Mouse (Mus musculus) gastrocnemius, postnatal 10 days (tissue): ENCODE measurements around the gene Bpnt1. TPM values are rescaled to one million over a fixed set of nuclear protein-coding genes. Genes with fewer than 3 reads are reported as not detected.
"Not testable (repeated sequence)": the region's sequence is repeated elsewhere in the genome, so short reads cannot be mapped to it uniquely, and the experiment has no call there.

ENCODE experiments used
- DNase-seq: peaks from one replicate; pipeline ENCODE4 v3.0.0; 2021; ENCODE audit warnings: mixed read lengths
- long read RNA-seq, 2 experiments: library from polyadenylated mRNA; stranded (forward); transcript quantifications; one replicate each; pipeline ENCODE4 v2.0.0; 2021
- total RNA-seq, 2 experiments: library from RNA; stranded (reverse); gene quantifications; 2 replicates each; pipeline ENCODE4 v1.2.3; 2021

Gene Bpnt1
- 10 to 100 TPM; 21.8 to 22.6 TPM for total RNA-seq
- long read RNA-seq, experiment 1, transcript Bpnt1-201 (9 exons, 2,200 nt) = major isoform, 8 of 19 reads
- long read RNA-seq, experiment 1, transcript Bpnt1-205 (10 exons, 1,226 nt) = minor isoform, 6 of 19 reads
- long read RNA-seq, experiment 1, partial matches to known transcripts = 2 of 19 reads
- long read RNA-seq, experiment 1, other reads (novel, unspliced or antisense) = 3 of 19 reads
- long read RNA-seq, experiment 2, transcript Bpnt1-205 (10 exons, 1,226 nt) = major isoform, 5 of 14 reads
- long read RNA-seq, experiment 2, transcript Bpnt1-201 (9 exons, 2,200 nt) = major isoform, 5 of 14 reads
- long read RNA-seq, experiment 2, partial matches to known transcripts = 0 of 14 reads
- long read RNA-seq, experiment 2, other reads (novel, unspliced or antisense) = 4 of 14 reads

DNA sequence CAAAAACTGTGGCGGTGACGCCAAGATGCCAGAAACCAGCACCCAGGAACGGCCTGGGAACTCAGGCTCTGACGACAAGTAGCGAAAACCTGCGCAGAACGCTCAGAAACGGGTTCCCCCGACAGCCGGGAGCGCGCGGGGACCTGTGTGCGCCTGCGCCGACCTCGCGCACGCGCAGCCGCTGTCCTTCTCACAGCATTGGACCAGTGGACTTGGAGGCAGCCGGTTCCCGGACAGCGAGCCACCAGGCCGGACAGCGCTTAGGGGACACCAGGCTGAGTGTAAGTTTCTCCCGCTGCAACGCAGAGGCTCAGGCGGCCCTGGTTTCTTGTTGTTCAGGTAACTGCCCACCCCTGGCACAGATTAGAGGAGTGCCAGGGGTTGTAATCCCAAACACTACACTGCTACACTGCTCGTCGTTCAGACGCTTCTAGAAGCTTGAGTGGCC, at the start of gene Bpnt1:
Bpnt1 (plus strand) TSS at position 167 of the 448 bp plus-strand sequence.
- peak; percentile 86 for DNase-seq

DNA sequence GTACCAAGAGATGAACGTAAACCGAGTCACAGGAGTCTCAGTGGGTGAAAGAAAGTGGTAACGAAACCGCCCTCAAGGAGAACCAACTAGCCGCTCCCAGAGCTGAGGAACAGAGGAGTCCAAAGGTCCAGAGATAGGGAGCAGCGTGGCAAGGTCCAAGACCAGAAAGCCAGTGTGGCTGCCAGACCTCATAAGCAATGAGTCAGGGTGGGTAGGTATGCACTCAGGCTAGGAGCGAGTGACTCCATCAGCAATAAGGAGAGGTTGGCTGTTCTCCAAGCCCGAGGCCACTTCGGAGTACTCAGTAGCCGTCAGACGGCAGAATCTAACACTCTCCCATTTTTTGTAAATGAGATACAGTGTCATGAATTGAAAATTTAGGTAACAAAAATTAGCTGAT, 49.1 kb upstream of the Bpnt1 start:
- no peak for DNase-seq

DNA sequence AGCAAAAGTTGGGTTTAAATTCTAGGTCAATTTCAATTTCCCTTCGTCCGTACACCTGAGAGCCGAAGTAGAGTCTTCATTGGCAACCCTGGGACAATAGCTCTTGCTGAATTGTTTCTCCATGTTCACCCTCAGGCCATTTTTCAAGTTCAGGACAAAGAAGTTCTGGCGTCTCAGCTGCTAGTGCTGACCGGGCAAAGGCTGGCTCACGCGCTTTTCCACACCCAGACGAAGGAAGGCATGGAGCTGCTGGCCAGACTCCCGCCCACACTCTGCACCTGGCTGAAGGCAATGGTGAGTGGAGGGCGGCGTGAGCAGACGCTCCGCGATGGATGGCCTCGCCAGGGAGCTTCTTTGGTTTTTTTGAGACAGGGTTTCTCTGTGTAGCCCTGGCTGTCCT, 48.7 kb upstream of the Bpnt1 start:
- DNase-seq = no peak

DNA sequence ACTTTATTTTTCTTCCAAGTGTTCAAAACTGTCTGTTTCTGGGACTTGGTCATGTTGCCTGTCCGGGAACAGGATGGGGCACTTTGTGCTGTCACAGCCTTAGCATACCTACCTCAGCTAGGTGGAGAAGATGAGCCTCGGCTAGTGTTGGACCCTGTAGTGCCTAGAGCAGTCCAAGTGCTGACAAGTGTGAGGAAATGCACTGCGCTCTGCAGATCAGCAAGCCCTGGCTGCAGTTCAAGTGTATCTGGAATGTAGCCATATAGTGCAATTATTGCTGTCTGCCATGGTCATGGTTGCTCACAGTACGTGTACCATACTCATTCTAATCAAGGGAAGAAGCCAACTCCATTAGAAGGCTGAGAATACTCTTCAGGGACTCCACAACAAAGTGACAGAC, 47.2 kb upstream of the Bpnt1 start:
- peak; percentile 40 for DNase-seq

DNA sequence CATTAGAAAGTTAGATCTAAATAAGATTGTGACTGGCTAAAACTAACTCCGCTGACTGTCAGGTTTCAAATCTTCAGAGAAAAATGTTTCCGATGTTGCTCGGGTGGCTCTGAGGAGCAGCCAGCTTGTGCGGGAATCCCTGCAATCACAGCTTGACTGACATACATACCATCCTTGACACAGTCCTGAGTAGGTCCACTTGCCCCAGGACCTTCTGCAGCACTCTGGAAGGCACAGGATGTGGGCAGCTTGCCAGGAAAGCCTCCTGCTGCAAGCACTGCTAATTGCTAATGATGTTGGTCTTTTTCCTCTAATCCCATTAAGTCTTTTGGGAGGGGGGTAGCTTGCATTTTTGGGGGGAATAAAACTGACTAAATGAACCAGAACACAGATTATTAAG, 46.8 kb upstream of the Bpnt1 start:
- peak; percentile 62 for DNase-seq

DNA sequence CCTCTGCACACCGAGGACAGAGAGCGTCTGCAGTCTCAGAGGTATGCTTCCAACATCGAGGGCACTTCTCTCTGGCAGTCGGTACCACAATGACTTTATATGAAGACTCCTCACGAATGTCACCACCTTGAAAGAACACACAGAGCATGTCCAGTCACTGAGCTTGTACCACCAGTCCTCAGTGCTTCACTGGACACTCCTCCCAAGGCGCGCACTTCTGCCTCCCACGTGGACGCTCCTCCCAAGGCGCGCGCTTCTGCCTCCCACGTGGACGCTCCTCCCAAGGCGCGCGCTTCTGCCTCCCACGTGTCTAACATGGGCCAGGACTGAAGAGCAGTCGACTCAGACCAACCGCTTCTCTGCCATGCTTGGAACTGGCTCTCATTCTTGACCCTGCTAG, 44.9 kb upstream of the Bpnt1 start:
- DNase-seq = no peak

DNA sequence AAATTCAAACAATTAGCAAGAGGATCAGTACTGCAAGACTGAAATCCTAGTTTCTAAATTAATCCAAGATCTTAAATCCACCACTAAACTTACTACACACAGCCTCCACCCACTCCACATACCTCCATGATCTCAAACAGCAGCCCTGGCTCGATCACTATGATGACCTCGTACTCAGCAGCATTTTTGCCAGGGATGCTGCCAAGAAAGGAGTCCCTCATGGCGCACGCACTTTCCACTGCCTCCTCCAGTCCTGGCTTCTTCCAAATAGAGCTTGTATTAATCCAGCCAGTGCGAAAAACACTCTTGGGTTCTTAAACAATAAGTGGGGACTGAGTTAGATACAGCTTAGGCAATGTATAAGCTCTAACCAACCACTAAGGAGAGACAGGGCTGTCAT, 42.7 kb upstream of the Bpnt1 start:
- peak; percentile 36 for DNase-seq

DNA sequence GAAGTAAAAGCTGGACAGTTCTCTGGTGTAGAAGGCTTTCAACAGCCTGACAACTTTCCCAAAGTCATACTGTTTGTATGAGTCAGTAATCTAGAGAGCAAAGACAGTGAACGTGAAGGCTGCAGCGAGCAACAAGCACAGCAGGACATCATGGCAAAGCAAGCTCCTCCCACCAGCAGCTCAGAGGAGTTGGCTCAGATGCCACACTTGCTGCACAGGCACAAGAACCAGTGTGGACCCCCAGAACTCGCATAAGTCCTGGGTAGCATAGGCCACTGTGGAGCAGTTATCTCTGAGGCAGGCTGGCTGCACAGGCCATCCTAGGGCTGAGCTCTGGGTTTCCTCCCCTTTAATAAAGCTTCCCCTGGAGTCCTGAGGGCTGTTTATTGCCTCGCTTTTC, 40.6 kb upstream of the Bpnt1 start:
- DNase-seq = no peak

DNA sequence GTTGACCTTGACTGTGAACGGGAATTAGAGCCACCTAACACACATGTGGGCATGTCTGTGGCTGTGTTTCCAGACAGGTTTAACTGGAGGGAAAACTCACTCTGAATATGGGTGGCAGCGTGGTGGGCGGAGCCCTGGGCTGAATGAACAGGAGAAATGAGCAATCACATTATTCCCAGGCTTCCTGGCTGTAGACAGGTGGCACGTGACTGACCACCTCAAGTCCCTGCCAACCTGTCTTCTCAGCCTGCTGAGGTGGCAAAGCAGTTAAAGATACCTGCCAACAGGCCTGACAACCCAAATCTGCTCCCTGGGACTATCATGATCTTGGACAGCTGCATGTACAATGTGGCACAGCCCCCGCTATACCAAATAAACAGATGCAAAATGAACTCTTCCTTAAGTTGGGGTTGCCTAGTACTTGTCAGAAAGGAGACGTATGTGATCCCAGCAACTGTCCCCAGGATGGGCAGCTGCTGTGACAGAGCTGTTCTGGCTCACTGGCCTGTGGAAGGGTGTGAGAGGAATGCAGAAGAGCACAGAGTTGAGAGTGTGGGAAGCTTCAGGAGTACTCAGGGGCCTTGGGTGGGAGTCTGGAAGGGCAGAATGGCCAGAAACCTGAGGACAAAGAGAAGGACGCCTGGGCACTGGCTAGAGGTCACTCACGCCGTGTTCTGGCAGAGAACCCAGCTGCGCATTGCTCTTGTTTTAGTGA, 39.1 kb upstream of the Bpnt1 start:
- DNase-seq = no peak

DNA sequence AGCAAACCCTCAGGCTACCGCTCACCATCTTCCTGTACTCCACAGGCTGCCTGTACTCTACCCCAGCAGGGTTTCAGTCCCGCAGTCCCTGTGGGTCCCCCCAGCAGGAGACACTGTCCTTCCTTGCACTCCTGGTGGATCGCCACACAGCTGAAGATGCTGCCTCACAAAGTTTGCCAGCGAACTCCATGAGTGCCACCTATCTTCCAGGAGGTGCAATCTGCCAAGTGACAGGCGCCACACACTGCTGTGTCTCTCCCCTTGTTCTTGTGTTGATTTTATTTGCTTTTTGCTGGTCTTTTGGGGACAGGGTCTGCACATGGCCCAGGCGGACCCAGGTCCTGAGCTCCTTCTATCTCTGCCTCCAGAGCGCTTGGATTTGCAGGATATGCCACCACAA, 35.1 kb upstream of the Bpnt1 start:
- DNase-seq = no peak

DNA sequence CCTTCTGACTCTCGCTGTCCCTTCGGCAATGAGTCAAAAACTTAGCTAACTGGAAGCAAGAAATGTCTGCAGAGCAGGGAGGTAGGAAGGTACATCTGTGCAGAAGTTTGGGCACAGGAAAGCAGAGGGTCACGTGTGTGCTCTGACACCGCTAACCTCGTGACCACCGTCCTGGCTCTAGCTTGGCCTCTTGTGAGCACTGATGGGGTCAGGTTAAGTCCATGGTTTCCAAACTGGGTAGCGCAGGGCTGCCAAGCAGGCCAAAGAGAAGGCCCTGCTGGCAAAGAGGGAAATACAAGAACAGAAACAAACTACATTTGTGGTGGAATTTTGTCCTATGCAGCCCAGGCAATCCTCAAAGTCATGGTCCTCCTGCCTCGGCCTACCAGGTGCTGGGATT, 33.5 kb upstream of the Bpnt1 start:
- DNase-seq = no peak

DNA sequence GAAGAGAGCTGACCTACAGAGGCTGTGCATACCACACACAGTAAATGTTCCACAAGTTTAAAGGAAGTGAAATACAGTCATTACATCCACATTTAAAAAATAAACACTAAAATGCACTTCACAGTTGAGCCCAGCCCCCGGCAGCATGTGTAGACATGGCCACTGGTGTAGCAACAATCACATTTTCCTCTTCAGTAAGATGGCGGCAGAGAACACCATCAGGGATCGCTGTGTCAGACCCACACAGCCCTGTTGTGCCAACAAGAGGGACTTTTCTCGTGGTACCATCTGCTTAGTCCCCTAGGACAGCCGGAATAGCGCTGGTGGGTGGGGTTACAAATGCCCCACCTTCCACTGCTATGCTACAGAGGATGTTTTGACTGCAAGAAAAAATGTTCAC, 29.1 kb upstream of the Bpnt1 start:
- DNase-seq = no peak

DNA sequence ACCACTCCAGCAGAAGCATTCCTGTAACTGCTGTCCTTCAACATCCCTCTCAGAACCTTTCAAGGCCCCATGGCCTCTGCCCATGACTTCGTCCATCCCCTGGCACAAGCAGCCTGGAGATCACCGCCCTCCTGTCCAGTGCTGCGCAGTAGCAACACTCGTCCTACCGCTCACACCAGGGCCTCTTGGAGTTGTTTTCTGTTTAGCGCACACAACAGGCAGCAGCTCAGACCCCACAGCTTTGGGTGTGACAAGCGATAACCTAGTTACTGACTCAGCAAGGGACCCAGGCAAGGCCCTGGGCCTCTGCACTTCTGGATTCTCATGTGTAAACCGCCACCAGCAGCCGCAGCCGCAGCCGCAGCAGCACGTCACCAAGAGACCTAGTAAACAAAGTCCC, 25.1 kb upstream of the Bpnt1 start:
- DNase-seq = no peak

DNA sequence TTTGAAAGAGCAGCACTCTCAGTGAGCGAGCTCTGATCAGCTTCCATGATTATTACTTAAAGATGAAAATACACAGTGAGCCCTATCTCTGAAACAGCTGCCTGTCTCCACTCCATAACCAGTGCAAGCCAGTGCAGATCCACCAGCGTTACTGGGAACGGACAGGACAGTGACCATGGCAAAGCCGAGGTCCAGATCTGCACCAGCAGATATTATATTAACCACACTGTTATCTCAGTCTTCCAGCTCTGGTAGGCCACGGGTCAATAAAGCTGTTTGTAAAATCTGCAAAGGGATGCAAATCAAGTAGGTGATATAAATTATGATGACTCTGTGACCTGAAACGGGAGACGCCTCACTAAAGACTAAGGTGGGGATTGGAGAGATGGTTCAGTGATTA, 24.3 kb upstream of the Bpnt1 start:
- no peak for DNase-seq

DNA sequence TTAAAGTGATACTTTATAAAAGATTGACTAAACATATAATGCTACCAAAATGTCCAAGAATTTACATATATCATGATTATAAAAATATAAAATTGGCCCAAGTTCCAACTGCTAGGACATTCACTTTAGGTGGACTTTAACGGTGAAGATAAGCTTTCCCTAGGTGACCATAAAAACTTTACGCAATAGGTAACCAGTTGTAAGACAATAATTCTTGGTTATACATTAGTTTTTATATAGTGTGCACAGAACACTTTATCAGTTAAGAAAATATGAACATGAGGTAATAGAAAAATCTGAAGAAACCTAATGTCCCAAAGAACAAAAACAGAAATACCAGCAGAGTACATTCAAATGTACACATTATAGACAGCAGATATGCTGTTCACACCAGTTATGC, 23.6 kb upstream of the Bpnt1 start:
- DNase-seq = no peak

DNA sequence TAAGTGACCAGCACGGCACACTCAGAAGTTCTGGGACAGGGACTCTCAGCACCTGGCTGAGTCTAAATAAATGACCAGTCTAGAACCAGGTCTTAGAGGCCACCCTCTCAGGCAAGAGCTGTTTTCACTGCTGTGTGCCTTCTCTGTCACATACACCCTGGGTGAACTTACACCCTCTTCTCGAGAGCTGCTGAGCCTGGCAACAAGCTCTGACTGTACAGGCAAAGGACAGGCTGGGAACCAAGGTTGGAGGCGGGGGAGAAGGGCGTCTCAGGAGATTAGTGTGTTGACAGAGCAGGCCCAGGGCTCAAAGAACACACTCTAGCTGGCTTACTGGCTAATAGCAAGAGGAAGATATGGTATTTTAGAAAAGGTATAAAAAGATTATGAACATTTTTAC, 23.0 kb upstream of the Bpnt1 start:
- DNase-seq = no peak

DNA sequence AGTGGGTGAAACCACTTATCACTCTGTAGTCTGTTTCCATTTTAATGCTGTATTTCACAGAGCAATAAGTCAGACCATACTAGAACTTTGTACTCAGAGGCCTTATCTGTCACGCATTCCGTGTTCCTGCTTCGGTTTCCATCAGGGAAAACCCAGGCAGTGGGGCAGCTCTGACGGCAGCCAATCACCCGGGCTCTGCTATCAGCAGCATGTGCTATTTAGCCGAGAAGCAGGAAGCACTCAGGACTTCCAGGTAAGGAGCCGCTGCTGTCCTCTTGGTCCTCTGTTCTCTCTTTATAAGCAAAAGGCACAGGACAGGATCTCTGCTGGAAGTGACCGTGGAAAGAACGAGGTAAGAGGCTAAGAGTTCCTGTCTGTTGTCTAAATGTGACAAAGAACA, 20.0 kb upstream of the Bpnt1 start:
- no peak for DNase-seq

DNA sequence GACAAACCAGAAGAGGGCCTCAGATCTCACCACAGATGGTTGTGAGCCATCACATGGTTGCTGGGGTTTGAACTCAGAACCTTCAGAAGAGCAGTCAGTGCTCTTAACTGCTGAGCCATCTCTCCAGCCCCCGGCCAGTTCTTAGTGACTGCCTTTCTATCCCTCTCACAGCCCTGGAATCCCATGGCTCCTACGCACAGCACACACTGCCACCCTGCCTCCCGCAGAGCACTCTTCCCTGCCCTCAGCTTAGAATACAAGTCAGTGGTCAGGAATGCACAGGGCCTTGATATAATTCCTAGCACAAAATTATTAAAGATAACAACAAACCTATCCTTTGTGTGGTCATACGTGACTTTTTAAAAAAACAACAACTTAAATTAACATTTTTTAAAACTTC, 17.4 kb upstream of the Bpnt1 start:
- no peak for DNase-seq

DNA sequence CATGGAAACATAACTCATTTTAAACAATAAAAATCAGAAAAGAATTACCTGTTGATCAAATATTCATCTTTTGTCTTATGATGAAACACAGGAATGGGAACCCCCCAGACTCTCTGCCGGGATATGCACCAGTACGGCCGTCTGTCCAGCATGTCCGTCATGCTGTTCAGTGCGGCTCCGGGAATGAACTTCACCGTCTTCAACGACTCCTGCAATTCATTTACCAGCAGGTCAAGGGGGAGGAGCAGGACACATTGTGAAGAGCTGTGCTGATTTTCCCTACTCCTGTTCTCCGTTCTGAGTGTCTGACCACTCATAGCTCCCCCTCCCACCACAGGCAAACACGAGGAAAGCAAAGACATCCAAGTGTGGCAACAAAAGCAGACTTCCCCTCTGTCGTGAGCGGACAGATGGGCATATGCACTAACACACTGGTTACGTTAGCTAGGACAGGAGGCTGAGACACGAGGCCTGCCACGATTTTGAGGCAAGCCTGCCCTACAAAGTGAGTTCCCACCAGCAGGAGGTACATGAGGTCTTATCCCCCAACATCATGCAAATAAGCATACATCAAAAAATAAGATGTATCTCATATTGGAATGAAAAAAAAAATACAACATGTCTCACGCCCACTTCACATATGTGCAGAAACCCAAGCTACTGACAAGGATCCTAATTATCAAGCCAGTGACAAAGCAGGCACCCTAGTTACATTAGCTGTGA, 15.9 kb upstream of the Bpnt1 start:
- no peak for DNase-seq

DNA sequence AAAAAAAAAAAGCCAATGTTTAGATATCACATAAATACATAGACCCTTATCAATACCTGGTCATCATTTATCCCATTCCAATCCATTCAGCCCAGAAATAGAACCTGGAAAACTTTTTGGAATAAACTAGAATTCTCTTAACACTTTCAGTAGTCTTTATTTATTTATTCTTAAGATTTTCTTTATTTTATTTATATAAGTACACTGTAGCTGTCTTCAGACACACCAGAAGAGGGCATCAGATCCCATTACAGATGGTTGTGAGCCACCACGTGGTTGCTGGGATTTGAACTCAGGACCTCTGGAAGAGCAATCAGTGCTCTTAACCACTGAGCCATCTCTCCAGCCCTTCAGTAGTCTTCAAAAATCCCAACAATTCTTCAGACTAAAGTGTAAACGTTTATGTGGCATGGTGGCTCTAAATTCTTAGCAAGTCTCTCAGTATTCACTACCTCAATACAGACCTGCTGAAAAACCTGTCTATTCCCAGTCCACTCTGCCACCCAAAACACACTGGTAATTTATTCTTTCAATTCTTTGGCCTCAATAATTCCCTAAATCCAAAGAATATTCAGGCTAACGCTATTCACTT, 4.1 kb upstream of the Bpnt1 start:
- not testable (repeated sequence) for DNase-seq

DNA sequence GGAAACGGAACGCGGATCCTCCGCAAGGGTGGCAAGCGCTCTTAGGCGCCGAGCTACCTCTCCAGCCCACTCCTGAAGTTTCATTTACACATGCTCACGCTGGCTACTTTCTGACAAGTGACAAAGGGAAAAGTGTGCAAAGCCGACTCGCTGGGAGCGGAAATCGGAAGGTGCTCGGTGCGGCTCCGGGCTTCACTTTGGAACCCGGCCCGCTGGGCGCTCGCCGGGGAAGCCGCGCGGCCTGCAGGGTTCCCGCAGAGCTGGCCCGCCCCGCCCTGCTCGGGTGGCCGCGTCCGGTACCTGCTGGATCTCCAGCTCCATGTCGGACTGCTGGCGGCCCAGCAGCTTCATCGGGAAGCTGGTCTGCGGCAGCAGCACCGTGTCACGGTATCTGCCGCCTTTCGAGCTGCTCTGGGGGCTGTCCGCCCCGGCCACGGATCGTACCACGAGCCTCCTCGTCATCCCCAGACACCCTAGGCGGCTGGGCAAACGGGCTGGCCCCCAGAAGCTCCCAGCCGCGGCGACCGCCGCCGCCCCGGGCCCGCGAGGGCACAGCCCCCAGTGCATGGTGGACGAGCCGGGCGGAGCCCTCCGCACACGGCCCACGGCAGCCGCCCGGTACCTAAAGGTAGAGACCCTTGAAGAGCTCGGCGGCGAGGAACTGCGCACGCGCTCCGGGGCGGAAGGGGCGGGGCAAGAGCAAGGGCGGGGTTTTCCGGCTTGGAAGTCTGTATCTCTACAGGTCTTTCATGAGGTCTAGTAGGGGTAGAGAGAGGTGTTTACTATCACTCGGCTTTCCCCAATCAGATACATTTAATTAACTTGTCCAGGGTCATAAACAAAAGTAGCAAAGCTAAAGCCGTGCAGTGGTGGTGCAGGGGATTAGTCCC, 3.0 kb upstream of the Bpnt1 start, which contains the start of gene Iars2:
Iars2 (minus strand) TSS at position 676 of the 890 bp plus-strand sequence.
- peak; percentile 92 for DNase-seq

DNA sequence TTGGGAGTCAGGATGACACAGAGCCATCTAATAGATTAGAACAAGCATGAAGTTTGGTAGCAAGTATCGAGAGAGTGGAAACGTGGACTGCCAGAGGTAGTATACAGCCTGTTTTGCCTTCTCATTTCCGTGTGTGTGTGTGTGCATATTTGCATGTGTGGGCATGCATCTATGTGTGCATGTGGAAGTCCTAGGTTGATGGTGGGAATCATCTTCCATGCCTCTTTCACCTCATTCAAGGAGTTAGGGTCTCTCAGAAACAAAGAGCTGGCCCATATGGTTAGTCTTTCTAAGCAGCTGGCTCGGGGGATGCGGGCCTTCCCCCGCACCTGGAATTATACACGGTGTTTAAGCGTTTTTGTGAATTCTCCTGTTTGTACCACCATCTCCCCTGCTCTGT, 2.1 kb upstream of the Bpnt1 start:
- DNase-seq = no peak
